In genomic region chr3:101572991-101573390, GRCm38 (mm10) we compare ENCODE assay signal across 16 mouse cellular contexts. TPM values are rescaled to one million over a fixed set of nuclear protein-coding genes. Genes with fewer than 3 reads are reported as not detected.
DNase-seq lines count a peak whose midpoint lies in the region; ATAC-seq and TF ChIP-seq lines count a peak whose summit lies in the region.
"Had no signal": no experiment of that assay in that cellular context is flagged by ENCODE, and none has a peak within 500 bp of the region (broad histone marks: within the 10 kb centered on the region; RNA-seq: fewer than 3 reads in every experiment).

No protein-coding gene starts in this region.

- peaks cover 10% of the 10 kb centered on the region; the same call in 1 of the 2 replicates for H3K9me3 ChIP-seq in forebrain, embryonic 10.5 days
- H3K9me3 ChIP-seq in forebrain, postnatal 0 days (ENCODE audit: low read length): no peaks in the 10 kb centered on the region
- H3K9me3 ChIP-seq in hindbrain, embryonic 13.5 days: no peaks in the 10 kb centered on the region
- no peaks in the 10 kb centered on the region; the same call in 1 of the 2 replicates for H3K9me3 ChIP-seq in hindbrain, embryonic 12.5 days (replicated peaks)
- no peaks in the 10 kb centered on the region for H3K9me3 ChIP-seq in hindbrain, postnatal 0 days (ENCODE audit: low read length)
- H3K9me3 ChIP-seq: forebrain, embryonic 15.5 days; liver, embryonic 13.5 days had no signal

- no peaks in the 10 kb centered on the region for H3K27me3 ChIP-seq in forebrain, embryonic 10.5 days (ENCODE audit: poor library complexity, severe bottlenecking)
- no peaks in the 10 kb centered on the region for H3K27me3 ChIP-seq in forebrain, postnatal 0 days (ENCODE audit: insufficient read depth, low read length)
- H3K27me3 ChIP-seq in hindbrain, embryonic 13.5 days: no peaks in the 10 kb centered on the region
- H3K27me3 ChIP-seq in hindbrain, embryonic 12.5 days: no peaks in the 10 kb centered on the region
- no peaks in the 10 kb centered on the region for H3K27me3 ChIP-seq in hindbrain, postnatal 0 days (ENCODE audit: insufficient read depth, low read length)
- H3K27me3 ChIP-seq: forebrain, embryonic 15.5 days; liver, embryonic 13.5 days had no signal

- no peak overlapping the region for H3K9ac ChIP-seq in forebrain, postnatal 0 days
- no peak overlapping the region for H3K9ac ChIP-seq in hindbrain, embryonic 13.5 days
- no peak overlapping the region for H3K9ac ChIP-seq in hindbrain, embryonic 12.5 days
- no peak overlapping the region for H3K9ac ChIP-seq in hindbrain, postnatal 0 days (replicated peaks; ENCODE audit: low read length)
- H3K9ac ChIP-seq: forebrain, embryonic 15.5 days; midbrain, embryonic 12.5 days had no signal

- ATAC-seq in forebrain, postnatal 0 days: no peak
- ATAC-seq in hindbrain, embryonic 13.5 days (ENCODE audit: low FRiP score): no peak
- ATAC-seq in hindbrain, embryonic 12.5 days (ENCODE audit: low FRiP score): no peak
- ATAC-seq in hindbrain, postnatal 0 days: no peak

- no peak overlapping the region for H3K4me3 ChIP-seq in forebrain, embryonic 10.5 days
- no peak overlapping the region for H3K4me3 ChIP-seq in forebrain, postnatal 0 days (ENCODE audit: low read depth, low read length)
- H3K4me3 ChIP-seq in hindbrain, embryonic 13.5 days: no peak overlapping the region
- H3K4me3 ChIP-seq in hindbrain, embryonic 12.5 days: no peak overlapping the region
- H3K4me3 ChIP-seq in hindbrain, postnatal 0 days (ENCODE audit: low read length): no peak overlapping the region
- H3K4me3 ChIP-seq in gastrocnemius, adult 2 months: no peak overlapping the region
- H3K4me3 ChIP-seq: forebrain, embryonic 15.5 days; liver, embryonic 13.5 days; midbrain, embryonic 12.5 days had no signal

- H3K4me1 ChIP-seq in forebrain, embryonic 10.5 days: peaks cover 38% of the 10 kb centered on the region
- peaks cover 4% of the 10 kb centered on the region; the same call in 1 of the 2 replicates for H3K4me1 ChIP-seq in forebrain, postnatal 0 days (ENCODE audit: insufficient read depth)
- peaks cover 40% of the 10 kb centered on the region for H3K4me1 ChIP-seq in hindbrain, embryonic 13.5 days (replicated peaks)
- peaks cover 36% of the 10 kb centered on the region for H3K4me1 ChIP-seq in hindbrain, embryonic 12.5 days
- peaks cover 3% of the 10 kb centered on the region; the same call in 1 of the 2 replicates for H3K4me1 ChIP-seq in hindbrain, postnatal 0 days (ENCODE audit: insufficient read depth, low read length)

- 66% methylated on average over 5 of the region's 5 CpGs for WGBS in forebrain, embryonic 10.5 days
- WGBS in forebrain, postnatal 0 days: 60% methylated on average over 5 of the region's 5 CpGs
- WGBS in hindbrain, embryonic 13.5 days: 57% methylated on average over 5 of the region's 5 CpGs
- 53% methylated on average over 5 of the region's 5 CpGs for WGBS in hindbrain, embryonic 12.5 days
- WGBS in hindbrain, postnatal 0 days: 57% methylated on average over 5 of the region's 5 CpGs

- intact Hi-C loops in gastrocnemius, adult 2 months (cut with DNase I): no loop called here

- peaks cover 41% of the 10 kb centered on the region for H3K36me3 ChIP-seq in forebrain, embryonic 10.5 days (replicated peaks)
- H3K36me3 ChIP-seq in forebrain, postnatal 0 days (ENCODE audit: insufficient read depth): peaks cover 34% of the 10 kb centered on the region
- H3K36me3 ChIP-seq in hindbrain, embryonic 13.5 days: peaks cover 38% of the 10 kb centered on the region
- peaks cover 31% of the 10 kb centered on the region for H3K36me3 ChIP-seq in hindbrain, embryonic 12.5 days
- H3K36me3 ChIP-seq in hindbrain, postnatal 0 days (ENCODE audit: insufficient read depth, low read length): peaks cover 24% of the 10 kb centered on the region; the same call in 1 of the 2 replicates

- peak overlapping the region; percentile 69 for H3K27ac ChIP-seq in forebrain, embryonic 10.5 days
- no peak overlapping the region for H3K27ac ChIP-seq in forebrain, postnatal 0 days (ENCODE audit: low read depth, low read length)
- peak overlapping the region; percentile 58; the same call in 1 of the 2 replicates for H3K27ac ChIP-seq in hindbrain, embryonic 13.5 days
- H3K27ac ChIP-seq in hindbrain, embryonic 12.5 days: no peak overlapping the region; the same call in 1 of the 2 replicates
- peak overlapping the region; percentile 15; the same call in 1 of the 2 replicates for H3K27ac ChIP-seq in hindbrain, postnatal 0 days
- H3K27ac ChIP-seq in gastrocnemius, adult 2 months: no peak overlapping the region
- H3K27ac ChIP-seq: liver, embryonic 13.5 days had no signal

- no peak overlapping the region for H3K4me2 ChIP-seq in forebrain, postnatal 0 days (ENCODE audit: low read depth)
- H3K4me2 ChIP-seq in hindbrain, embryonic 13.5 days: no peak overlapping the region
- H3K4me2 ChIP-seq in hindbrain, embryonic 12.5 days (replicated peaks): no peak overlapping the region
- no peak overlapping the region for H3K4me2 ChIP-seq in hindbrain, postnatal 0 days (ENCODE audit: low read depth, low read length)
- H3K4me2 ChIP-seq: forebrain, embryonic 15.5 days; liver, embryonic 13.5 days; midbrain, embryonic 12.5 days had no signal

- DNase-seq in forebrain, embryonic 10.5 days (ENCODE audit: extremely low spot score, low spot score): no peak
- no peak for DNase-seq in forebrain, postnatal 0 days
- peak; percentile 30 for DNase-seq in Muller cell, postnatal 12 days (ENCODE audit: inconsistent ontology term)
- no peak for DNase-seq in hindbrain, postnatal 0 days (ENCODE audit: low spot score)
- DNase-seq in gastrocnemius, adult 2 months: no peak
- no peak for DNase-seq in thymus, postnatal 25 days
- DNase-seq: B cell, adult 2 months; embryo, embryonic 11 days; liver, embryonic 13.5 days; lung, postnatal 14 days; right cerebral cortex, postnatal 4 days; thymus, postnatal 36 days had no signal

- no peak for TF ChIP-seq CTCF in forebrain, postnatal 0 days (IDR thresholded peaks at IDR 0.05; ENCODE audit: low read depth)
- no peak for TF ChIP-seq CTCF in hindbrain, postnatal 0 days (IDR thresholded peaks at IDR 0.05; ENCODE audit: low read depth)
- TF ChIP-seq CTCF in gastrocnemius, adult 2 months (IDR thresholded peaks at IDR 0.05): no peak

RNA-seq across cellular contexts. Expression of gene Atp1a1, which starts 31.5 kb away (rescaled TPM):
- 42.8 and 48.2 TPM in 2 replicates for polyA plus RNA-seq in forebrain, embryonic 10.5 days (2016; fragmentation: Nextera tagmentation; extraction: Ambion mirVana)
- total RNA-seq in forebrain, postnatal 0 days (2014; rRNA removed): 160 and 199 TPM in 2 replicates
- 50.2 and 53.7 TPM in 2 replicates for polyA plus RNA-seq in forebrain, postnatal 0 days (2015; fragmentation: Nextera tagmentation; extraction: Ambion mirVana)
- polyA plus RNA-seq in hindbrain, embryonic 13.5 days (2015; fragmentation: Nextera tagmentation; extraction: Ambion mirVana): 44.2 and 50.4 TPM in 2 replicates
- 62.9 and 63.0 TPM in 2 replicates for polyA plus RNA-seq in hindbrain, embryonic 12.5 days (2016; fragmentation: Nextera tagmentation; extraction: Ambion mirVana)
- 244 and 264 TPM in 2 replicates for total RNA-seq in hindbrain, postnatal 0 days (2014; rRNA removed)
- 66.3 and 66.4 TPM in 2 replicates for polyA plus RNA-seq in hindbrain, postnatal 0 days (2015; fragmentation: Nextera tagmentation; extraction: Ambion mirVana)
- 10 to 100 TPM; 80.1 to 81.1 TPM for total RNA-seq in gastrocnemius, adult 2 months (2021)

Comparison
In these comparisons a context has a peak if more than half of its experiments do, and no peak if none do; other contexts are left out.
1. H3K27ac ChIP-seq: peak in forebrain, embryonic 10.5 days (single experiment), hindbrain, embryonic 13.5 days (single experiment) and hindbrain, postnatal 0 days (single experiment); none in forebrain, postnatal 0 days (single experiment), hindbrain, embryonic 12.5 days (single experiment) and gastrocnemius, adult 2 months (single experiment).